8 mouse cellular contexts compared by ENCODE assay signal in genomic region chrX:48093555-48093954, GRCm38 (mm10). TPM values are rescaled to one million over a fixed set of nuclear protein-coding genes. Genes with fewer than 3 reads are reported as not detected.
DNase-seq lines count a peak whose midpoint lies in the region; ATAC-seq and TF ChIP-seq lines count a peak whose summit lies in the region.

No protein-coding gene starts in this region.

- no peaks in the 10 kb centered on the region for H3K9me3 ChIP-seq in embryonic facial prominence, embryonic 11.5 days (replicated peaks; ENCODE audit: control insufficient read depth, low read length)
- no peaks in the 10 kb centered on the region for H3K9me3 ChIP-seq in embryonic facial prominence, embryonic 10.5 days
- no peaks in the 10 kb centered on the region for H3K9me3 ChIP-seq in liver, embryonic 14.5 days (ENCODE audit: control insufficient read depth, low read length)
- H3K9me3 ChIP-seq in liver, embryonic 11.5 days (ENCODE audit: control insufficient read depth, low read length) = no peaks in the 10 kb centered on the region

- ATAC-seq in embryonic facial prominence, embryonic 11.5 days (replicated peaks; ENCODE audit: insufficient number of reproducible peaks, low FRiP score, low TSS enrichment, low read depth) = no peak
- ATAC-seq in liver, embryonic 14.5 days (ENCODE audit: insufficient read depth) = no peak
- no peak for ATAC-seq in liver, embryonic 11.5 days (replicated peaks; ENCODE audit: low FRiP score)

- 51% methylated on average over 3 of the region's 3 CpGs for WGBS in embryonic facial prominence, embryonic 11.5 days
- WGBS in embryonic facial prominence, embryonic 10.5 days = 46% methylated on average over 3 of the region's 3 CpGs
- WGBS in liver, embryonic 14.5 days (ENCODE audit: insufficient replicate concordance) = 18% methylated on average over 3 of the region's 3 CpGs
- WGBS in liver, embryonic 11.5 days = 23% methylated on average over 3 of the region's 3 CpGs

- peak; percentile 45 for TF ChIP-seq CTCF in liver, embryonic 14.5 days (IDR thresholded peaks at IDR 0.05; ENCODE audit: low read depth)

- TF ChIP-seq EP300 in liver, embryonic 14.5 days (IDR thresholded peaks at IDR 0.05; ENCODE audit: low read depth) = no peak

- no peak overlapping the region for H3K4me2 ChIP-seq in embryonic facial prominence, embryonic 11.5 days (ENCODE audit: low read depth, low read length)
- H3K4me2 ChIP-seq in liver, embryonic 14.5 days (ENCODE audit: low read depth) = no peak overlapping the region
- H3K4me2 ChIP-seq in liver, embryonic 11.5 days = no peak overlapping the region

- H3K4me3 ChIP-seq in embryonic facial prominence, embryonic 11.5 days (ENCODE audit: low read depth, low read length) = no peak overlapping the region
- no peak overlapping the region for H3K4me3 ChIP-seq in embryonic facial prominence, embryonic 10.5 days
- no peak overlapping the region for H3K4me3 ChIP-seq in liver, embryonic 14.5 days (ENCODE audit: insufficient read depth in 1 of 2, low read depth in 2 of 2, low read length in 2 of 2)
- H3K4me3 ChIP-seq in liver, embryonic 11.5 days (ENCODE audit: low read depth, low read length) = no peak overlapping the region

- H3K4me1 ChIP-seq in embryonic facial prominence, embryonic 11.5 days (ENCODE audit: control insufficient read depth, insufficient read depth, low read length) = no peaks in the 10 kb centered on the region
- no peaks in the 10 kb centered on the region for H3K4me1 ChIP-seq in embryonic facial prominence, embryonic 10.5 days
- H3K4me1 ChIP-seq in liver, embryonic 14.5 days (replicated peaks; ENCODE audit: control insufficient read depth in 2 of 2, insufficient read depth in 2 of 2, low read length in 1 of 2) = no peaks in the 10 kb centered on the region
- no peaks in the 10 kb centered on the region for H3K4me1 ChIP-seq in liver, embryonic 11.5 days (replicated peaks; ENCODE audit: control insufficient read depth, insufficient read depth, low read length)

- no peaks in the 10 kb centered on the region for H3K27me3 ChIP-seq in embryonic facial prominence, embryonic 11.5 days (ENCODE audit: control insufficient read depth, insufficient read depth, low read length)
- 0 out of 2 replicates have a peak, but pooled peaks cover 4% of the 10 kb centered on the region for H3K27me3 ChIP-seq in embryonic facial prominence, embryonic 10.5 days (replicated peaks; ENCODE audit: low read depth, poor library complexity, severe bottlenecking)
- no peaks in the 10 kb centered on the region for H3K27me3 ChIP-seq in liver, embryonic 14.5 days (ENCODE audit: control insufficient read depth, insufficient read depth, low read length)
- H3K27me3 ChIP-seq in liver, embryonic 11.5 days (replicated peaks; ENCODE audit: control insufficient read depth, insufficient read depth, low read length) = no peaks in the 10 kb centered on the region
- H3K27me3 ChIP-seq in splenic B cell, adult 2 months (ENCODE audit: control insufficient read depth, insufficient read depth, low read length, poor library complexity, severe bottlenecking) = no peaks in the 10 kb centered on the region

- no peak overlapping the region for H3K9ac ChIP-seq in embryonic facial prominence, embryonic 11.5 days (replicated peaks; ENCODE audit: low read length)
- H3K9ac ChIP-seq in liver, embryonic 14.5 days (replicated peaks) = no peak overlapping the region
- no peak overlapping the region for H3K9ac ChIP-seq in liver, embryonic 11.5 days (ENCODE audit: low read depth, low read length)

- H3K36me3 ChIP-seq in embryonic facial prominence, embryonic 11.5 days (replicated peaks; ENCODE audit: control insufficient read depth, insufficient read depth, low read depth, low read length) = no peaks in the 10 kb centered on the region
- H3K36me3 ChIP-seq in embryonic facial prominence, embryonic 10.5 days (replicated peaks) = no peaks in the 10 kb centered on the region
- H3K36me3 ChIP-seq in liver, embryonic 14.5 days (replicated peaks; ENCODE audit: control insufficient read depth, insufficient read depth, low read depth) = no peaks in the 10 kb centered on the region
- no peaks in the 10 kb centered on the region for H3K36me3 ChIP-seq in liver, embryonic 11.5 days (ENCODE audit: control insufficient read depth, insufficient read depth, low read length)
- H3K36me3 ChIP-seq in splenic B cell, adult 2 months (ENCODE audit: control insufficient read depth, insufficient read depth, low read length, poor library complexity, severe bottlenecking) = no peaks in the 10 kb centered on the region

- H3K27ac ChIP-seq in embryonic facial prominence, embryonic 11.5 days (replicated peaks; ENCODE audit: low read depth, low read length) = no peak overlapping the region
- H3K27ac ChIP-seq in embryonic facial prominence, embryonic 10.5 days (replicated peaks) = no peak overlapping the region
- H3K27ac ChIP-seq in liver, embryonic 14.5 days = no peak overlapping the region
- no peak overlapping the region for H3K27ac ChIP-seq in liver, embryonic 11.5 days (ENCODE audit: low read depth, low read length)

- peak; percentile 2 for DNase-seq in embryonic facial prominence, embryonic 11.5 days (ENCODE audit: low spot score)
- no peak for DNase-seq in embryonic facial prominence, embryonic 10.5 days (ENCODE audit: low spot score)
- DNase-seq in liver, embryonic 14.5 days (ENCODE audit: low read depth in 3 of 3, low spot score in 3 of 3) = no peak
- DNase-seq in liver, embryonic 11.5 days (ENCODE audit: low spot score) = no peak
- DNase-seq in T-cell, adult 2 months (ENCODE audit: low spot score) = peak; percentile 16
- peak; percentile 25 for DNase-seq in splenic B cell, adult 2 months (ENCODE audit: low read depth, low spot score)
- DNase-seq in frontal cortex, postnatal 36 days (ENCODE audit: low spot score in 2 of 2) = no peak
- no peak for DNase-seq in left cerebral cortex, adult 18-20 months (ENCODE audit: low spot score in 2 of 2)

RNA-seq across cellular contexts. Expression of gene Xpnpep2, which starts 15.0 kb away (rescaled TPM):
- polyA plus RNA-seq in embryonic facial prominence, embryonic 11.5 days (2014; fragmentation: Nextera tagmentation; extraction: Ambion mirVana) = 2.5 and 2.7 TPM in 2 replicates
- 1.2 and 1.3 TPM in 2 replicates for polyA plus RNA-seq in embryonic facial prominence, embryonic 10.5 days (2016; fragmentation: Nextera tagmentation; extraction: Ambion mirVana)
- 0.01 TPM in 1 of 2 replicates, not detected in the other for polyA plus RNA-seq in liver, embryonic 14.5 days (2012; rRNA removed)
- polyA plus RNA-seq in liver, embryonic 14.5 days (2014; fragmentation: Nextera tagmentation; extraction: Ambion mirVana) = 0.23 TPM in 1 of 2 replicates, not detected in the other
- polyA plus RNA-seq in liver, embryonic 11.5 days (2014; fragmentation: Nextera tagmentation; extraction: Ambion mirVana) = 0.29 and 0.40 TPM in 2 replicates
- under 1 TPM; 0.26 to 0.45 TPM for total RNA-seq in left cerebral cortex, adult 18-20 months (2021)

RNA-seq across cellular contexts. Expression of gene Sash3, which starts 52.7 kb away (rescaled TPM):
- polyA plus RNA-seq in embryonic facial prominence, embryonic 11.5 days (2014; fragmentation: Nextera tagmentation; extraction: Ambion mirVana) = 1.5 and 1.8 TPM in 2 replicates
- polyA plus RNA-seq in embryonic facial prominence, embryonic 10.5 days (2016; fragmentation: Nextera tagmentation; extraction: Ambion mirVana) = 1.2 TPM in 2 replicates
- 3.8 and 4.0 TPM in 2 replicates for polyA plus RNA-seq in liver, embryonic 14.5 days (2012; rRNA removed)
- polyA plus RNA-seq in liver, embryonic 14.5 days (2014; fragmentation: Nextera tagmentation; extraction: Ambion mirVana) = 6.9 TPM in 2 replicates
- 11.5 and 15.5 TPM in 2 replicates for polyA plus RNA-seq in liver, embryonic 11.5 days (2014; fragmentation: Nextera tagmentation; extraction: Ambion mirVana)
- 1 to 10 TPM; 1.6 to 1.7 TPM for total RNA-seq in left cerebral cortex, adult 18-20 months (2021)

RNA-seq across cellular contexts. Expression of gene Apln, which starts 58.9 kb away (rescaled TPM):
- polyA plus RNA-seq in embryonic facial prominence, embryonic 11.5 days (2014; fragmentation: Nextera tagmentation; extraction: Ambion mirVana) = 3.2 and 3.8 TPM in 2 replicates
- 3.8 and 4.2 TPM in 2 replicates for polyA plus RNA-seq in embryonic facial prominence, embryonic 10.5 days (2016; fragmentation: Nextera tagmentation; extraction: Ambion mirVana)
- 0.08 and 0.09 TPM in 2 replicates for polyA plus RNA-seq in liver, embryonic 14.5 days (2012; rRNA removed)
- 0.04 TPM in 1 of 2 replicates, not detected in the other for polyA plus RNA-seq in liver, embryonic 14.5 days (2014; fragmentation: Nextera tagmentation; extraction: Ambion mirVana)
- polyA plus RNA-seq in liver, embryonic 11.5 days (2014; fragmentation: Nextera tagmentation; extraction: Ambion mirVana) = 0.60 and 0.95 TPM in 2 replicates
- 10 to 100 TPM; 17.5 to 18.5 TPM for total RNA-seq in left cerebral cortex, adult 18-20 months (2021)

Comparison
In these comparisons a context has a peak if more than half of its experiments do, and no peak if none do; other contexts are left out.
1. DNase-seq: peak in embryonic facial prominence, embryonic 11.5 days (single experiment), T-cell, adult 2 months (single experiment) and splenic B cell, adult 2 months (single experiment); none in embryonic facial prominence, embryonic 10.5 days (single experiment), liver, embryonic 14.5 days (0 of 3), liver, embryonic 11.5 days (single experiment), frontal cortex, postnatal 36 days (0 of 2) and left cerebral cortex, adult 18-20 months (0 of 2).